Mouse (Mus musculus) liver, postnatal 0 days (tissue): ENCODE results near the gene Gm42688.

ENCODE experiments used
- CTCF ChIP-seq: sonication (generic); IDR thresholded peaks from 2 replicates; pipeline ENCODE4 v1.5.1; 2016; ENCODE audit warnings: antibody characterized with exemption, low read depth
- EP300 ChIP-seq: IDR thresholded peaks from 2 replicates; pipeline ENCODE4 v1.6.1; 2016; ENCODE audit warnings: antibody characterized with exemption, low read depth, mild to moderate bottlenecking

DNA sequence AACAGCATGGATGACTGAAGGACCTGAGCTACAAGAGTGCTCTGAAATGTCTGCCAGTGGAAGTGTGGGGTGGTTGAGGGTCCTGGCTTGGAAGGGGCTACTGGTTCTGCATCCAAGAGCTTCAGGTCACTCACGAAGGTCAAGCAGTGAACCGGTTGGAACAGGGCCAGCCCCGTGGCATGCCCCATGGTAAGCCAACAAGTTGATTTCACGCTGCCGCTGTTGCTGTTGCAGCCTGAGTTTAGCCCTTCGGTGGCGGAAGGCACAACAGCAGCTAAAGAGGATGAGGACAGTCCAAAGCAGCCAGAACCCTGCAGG lies 18.3 kb downstream of the Gm42688 start:
- no peak for TF ChIP-seq CTCF
- no peak for TF ChIP-seq EP300
